Mouse (Mus musculus) ES-CJ7 (cell line): Measurements from ENCODE around the gene Slc6a8.

ENCODE experiments used
- DNase-seq: peaks from one replicate; pipeline ENCODE4 v3.0.0; 2011; ENCODE audit warnings: low read depth, low spot score

Slc6a8 gene

DNA sequence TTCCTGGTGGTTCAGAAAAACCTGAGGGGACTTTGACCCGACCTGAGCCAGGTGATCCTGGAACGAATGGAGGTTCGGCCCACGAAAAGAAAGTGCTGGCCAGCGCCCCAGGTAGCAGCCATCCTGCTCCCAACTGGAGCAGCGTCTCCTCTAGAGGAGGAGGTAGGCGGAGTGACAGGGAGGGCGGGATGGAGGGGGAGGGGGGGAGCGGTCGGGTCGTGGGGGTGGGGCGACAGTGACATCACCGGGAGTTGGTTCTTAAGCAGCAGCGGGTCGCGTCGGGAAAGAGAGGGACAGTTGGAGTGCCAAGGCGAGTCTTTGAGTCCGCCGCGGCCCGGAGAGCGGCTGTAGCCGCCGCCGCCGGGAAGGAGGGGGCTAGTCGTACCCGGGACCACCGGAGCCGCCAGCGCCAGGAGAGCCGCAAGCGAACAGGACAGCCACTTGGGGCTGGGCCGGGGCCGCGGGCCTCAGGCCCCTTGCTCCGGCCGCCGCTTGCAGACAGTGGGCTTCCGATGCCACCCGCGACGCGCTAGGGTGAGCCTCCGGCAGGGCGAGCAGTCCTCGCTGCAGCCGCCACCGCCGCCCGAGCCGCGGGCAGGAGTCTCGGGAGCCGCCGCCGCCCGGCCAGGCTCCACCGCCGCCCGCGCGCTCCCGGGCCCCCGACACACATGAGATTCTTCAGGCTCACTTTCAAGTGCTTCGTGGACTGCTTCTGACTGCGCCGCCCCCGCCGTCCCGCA, at the start of gene Slc6a8:
Gene Slc6a8 (plus strand): TSS at position 272 of the 740 bp plus-strand sequence.
- peak; percentile 64 for DNase-seq

GRCm38 (mm10) chrX:73626981-73627380, 46.0 kb upstream of the Slc6a8 start:
- DNase-seq = no peak

GRCm38 (mm10) chrX:73635425-73635824, 37.5 kb upstream of the Slc6a8 start:
- DNase-seq = no peak

DNA sequence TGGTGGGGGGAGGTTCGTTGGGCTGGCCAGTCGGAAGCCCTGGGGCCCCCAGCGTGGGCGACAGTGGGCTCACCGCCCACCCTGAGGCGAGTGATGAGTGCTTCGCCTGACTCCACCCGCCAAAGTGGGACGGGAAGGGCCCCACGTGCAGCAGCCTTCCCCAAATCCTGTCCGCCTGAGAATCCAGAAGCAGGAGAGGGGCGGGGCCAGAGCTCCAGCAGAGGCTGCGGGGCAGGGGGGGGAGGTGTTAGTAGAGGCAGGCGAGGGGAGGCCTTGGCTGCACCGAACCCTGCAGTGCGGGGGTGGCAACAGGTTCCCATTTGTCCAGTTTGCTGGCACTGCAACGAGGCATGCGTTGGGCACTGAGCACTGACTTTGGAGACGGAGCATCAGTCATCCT, 35.5 kb upstream of the Slc6a8 start:
- DNase-seq = peak; percentile 19

DNA sequence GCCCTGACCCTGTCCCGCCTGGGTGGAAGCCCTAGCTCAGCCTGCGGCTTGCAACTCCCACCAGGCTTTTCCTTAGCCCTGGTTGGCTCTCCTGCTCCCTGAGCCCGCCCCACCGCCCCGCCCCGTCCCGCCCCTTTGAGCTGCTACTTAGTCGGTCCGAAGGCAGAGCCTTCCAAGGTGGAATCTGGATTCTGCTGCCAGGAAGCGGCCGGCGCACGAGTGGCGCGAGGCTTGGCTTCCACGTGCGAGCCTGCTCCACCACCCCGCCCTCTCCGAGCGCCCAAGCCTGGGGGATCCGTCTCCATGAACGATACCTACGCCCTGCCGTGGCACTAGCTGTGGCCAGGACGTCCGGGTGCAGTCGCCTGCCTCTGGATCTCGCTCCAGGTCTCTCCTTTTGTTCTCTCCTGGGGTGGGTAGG, 33.7 kb upstream of the Slc6a8 start, which contains the start of gene Dusp9:
Gene Dusp9 (plus strand): TSS at position 165 of the 421 bp plus-strand sequence.
- DNase-seq = peak; percentile 78

DNA sequence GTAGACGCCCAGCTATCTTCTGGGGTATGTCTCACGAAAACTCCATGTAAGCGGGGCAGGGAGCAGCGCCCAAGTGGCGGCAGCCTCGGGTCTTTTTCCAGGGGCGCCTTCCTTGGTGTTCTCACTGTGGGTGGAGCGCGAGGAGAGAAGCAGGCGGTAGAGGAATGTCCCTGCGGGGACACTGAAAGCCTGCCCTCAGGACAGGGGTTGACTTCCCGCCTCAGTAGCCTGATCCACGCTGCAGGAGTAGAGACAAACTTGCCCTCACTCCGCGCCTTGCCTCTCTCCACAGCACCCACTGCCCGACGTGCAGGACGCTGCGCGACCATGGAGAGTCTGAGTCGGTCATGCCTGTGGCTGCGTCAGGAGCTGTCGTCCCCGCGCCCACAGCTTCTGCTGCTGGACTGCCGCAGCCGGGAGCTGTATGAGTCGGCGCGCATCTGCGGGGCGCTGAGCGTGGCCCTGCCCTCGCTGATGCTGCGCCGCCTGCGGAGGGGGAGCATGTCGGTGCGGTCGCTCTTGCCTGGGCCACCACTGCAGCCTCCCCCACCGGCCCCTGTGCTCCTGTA, 33.0 kb upstream of the Slc6a8 start:
- peak; percentile 12 for DNase-seq

DNA sequence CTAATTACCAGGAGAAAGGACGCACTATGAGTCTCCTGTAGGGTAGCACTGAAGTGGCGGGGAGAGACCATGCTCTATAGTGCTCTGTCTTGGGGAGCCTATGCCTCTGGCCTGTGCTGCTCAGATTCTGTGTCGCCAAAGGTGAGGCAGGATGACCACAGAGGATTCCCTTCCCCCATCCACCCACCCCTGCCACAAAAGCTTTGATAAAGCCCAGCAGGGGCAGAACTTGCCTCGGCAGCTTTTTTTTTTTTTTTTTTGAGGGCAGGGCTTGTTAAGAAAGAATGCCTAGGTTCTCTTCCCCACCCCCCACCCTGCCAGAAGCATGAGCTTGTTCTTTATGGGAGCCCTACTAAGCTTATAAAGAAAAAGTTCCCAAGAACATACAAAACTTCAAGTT, 27.8 kb upstream of the Slc6a8 start:
- peak; percentile 55 for DNase-seq

DNA sequence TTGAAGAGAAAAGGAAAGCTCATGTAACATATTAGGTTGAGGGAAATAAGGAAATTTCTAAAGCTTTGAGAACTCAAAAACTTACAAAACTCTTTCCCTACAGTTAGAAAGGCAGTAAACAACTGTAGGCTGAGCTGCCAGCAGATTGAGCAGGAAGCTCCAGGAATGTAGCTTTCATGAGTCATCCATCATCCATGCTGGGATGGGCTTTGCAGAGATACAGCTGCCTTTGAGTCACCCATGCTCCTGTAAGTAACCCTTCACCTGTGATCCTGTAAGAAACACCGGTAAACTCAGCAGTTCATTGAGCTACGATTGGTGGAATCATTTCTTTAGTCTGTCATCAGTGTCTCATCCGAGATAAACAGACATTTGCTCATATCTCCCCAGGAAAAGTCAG, 22.1 kb upstream of the Slc6a8 start:
- no peak for DNase-seq

GRCm38 (mm10) chrX:73653392-73653791, 19.6 kb upstream of the Slc6a8 start:
- no peak for DNase-seq

- DNase-seq = peak; percentile 67
Measured at GRCm38 (mm10) chrX:73654177-73654576, 18.8 kb upstream of the Slc6a8 start.

DNA sequence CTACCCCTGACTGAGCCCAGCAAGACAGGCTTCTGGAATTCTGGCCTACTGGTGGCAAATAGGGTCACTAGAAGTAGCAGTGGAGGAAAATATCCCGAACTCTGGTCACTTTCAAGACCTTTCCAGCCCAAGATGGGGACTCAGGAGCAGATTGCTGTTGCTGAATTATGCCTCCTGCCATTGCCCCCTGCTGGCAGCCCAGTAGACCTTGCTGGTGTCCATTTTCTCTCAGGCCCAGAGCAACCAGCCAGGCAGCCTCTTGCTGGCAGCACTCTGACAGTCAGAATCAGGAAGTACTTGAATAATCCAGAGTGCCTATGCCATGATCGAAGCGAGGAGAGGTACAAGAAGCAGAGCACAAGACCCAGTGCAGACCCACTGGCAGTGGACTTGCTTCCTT, 17.4 kb upstream of the Slc6a8 start:
- peak; percentile 34 for DNase-seq

DNA sequence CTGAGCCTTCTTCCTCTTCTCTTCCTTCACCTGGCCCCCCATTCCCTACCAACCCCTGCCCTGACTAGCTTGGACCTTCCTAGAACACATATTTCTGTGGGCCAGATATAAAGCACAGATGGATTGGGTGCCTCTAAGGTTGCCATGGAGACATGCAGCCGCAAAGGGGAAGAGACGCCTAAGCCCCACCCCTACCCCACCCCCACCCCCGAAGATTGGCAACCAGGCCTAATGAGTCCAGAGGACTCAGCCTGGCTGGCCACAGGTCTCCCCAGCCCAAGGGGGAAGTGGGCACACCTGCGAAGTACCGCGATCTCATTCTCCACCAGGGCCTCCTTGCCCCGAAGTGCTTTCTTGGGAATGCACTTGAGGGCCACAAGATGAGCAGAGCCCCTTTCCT, 14.6 kb upstream of the Slc6a8 start:
- no peak for DNase-seq

GRCm38 (mm10) chrX:73658936-73659574, 13.9 kb upstream of the Slc6a8 start:
- DNase-seq = no peak

- DNase-seq = no peak
Measured at GRCm38 (mm10) chrX:73659575-73660283, 13.2 kb upstream of the Slc6a8 start, which contains the start of gene Pnck. Pnck (minus strand) TSS chrX:73660117.

GRCm38 (mm10) chrX:73660284-73660665, 12.7 kb upstream of the Slc6a8 start:
- no peak for DNase-seq

- no peak for DNase-seq
Measured at GRCm38 (mm10) chrX:73663143-73663542, 9.8 kb upstream of the Slc6a8 start.

DNA sequence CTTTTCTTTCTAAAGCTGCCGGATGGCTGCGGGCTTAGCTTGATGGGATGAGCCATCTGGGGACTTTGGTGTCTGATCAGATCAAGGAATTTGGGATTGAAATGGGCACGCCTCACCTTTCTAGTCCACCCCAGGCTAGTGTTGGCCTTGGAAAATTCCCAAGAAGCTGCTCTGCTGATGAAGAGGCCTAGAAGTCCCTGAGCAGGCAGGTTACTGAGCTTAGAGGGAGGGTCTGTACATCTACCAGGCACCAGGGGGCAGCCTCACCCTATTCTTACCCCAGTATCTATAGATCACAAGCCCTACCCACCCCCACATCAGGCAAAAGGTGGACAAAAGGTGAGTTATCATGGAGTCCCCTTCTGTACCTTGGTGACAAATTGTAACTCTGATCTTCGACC, 919 bp upstream of the Slc6a8 start:
- DNase-seq = peak; percentile 86

- DNase-seq = no peak
Measured at GRCm38 (mm10) chrX:73673619-73673967, 643 bp downstream of the Slc6a8 start.

DNA sequence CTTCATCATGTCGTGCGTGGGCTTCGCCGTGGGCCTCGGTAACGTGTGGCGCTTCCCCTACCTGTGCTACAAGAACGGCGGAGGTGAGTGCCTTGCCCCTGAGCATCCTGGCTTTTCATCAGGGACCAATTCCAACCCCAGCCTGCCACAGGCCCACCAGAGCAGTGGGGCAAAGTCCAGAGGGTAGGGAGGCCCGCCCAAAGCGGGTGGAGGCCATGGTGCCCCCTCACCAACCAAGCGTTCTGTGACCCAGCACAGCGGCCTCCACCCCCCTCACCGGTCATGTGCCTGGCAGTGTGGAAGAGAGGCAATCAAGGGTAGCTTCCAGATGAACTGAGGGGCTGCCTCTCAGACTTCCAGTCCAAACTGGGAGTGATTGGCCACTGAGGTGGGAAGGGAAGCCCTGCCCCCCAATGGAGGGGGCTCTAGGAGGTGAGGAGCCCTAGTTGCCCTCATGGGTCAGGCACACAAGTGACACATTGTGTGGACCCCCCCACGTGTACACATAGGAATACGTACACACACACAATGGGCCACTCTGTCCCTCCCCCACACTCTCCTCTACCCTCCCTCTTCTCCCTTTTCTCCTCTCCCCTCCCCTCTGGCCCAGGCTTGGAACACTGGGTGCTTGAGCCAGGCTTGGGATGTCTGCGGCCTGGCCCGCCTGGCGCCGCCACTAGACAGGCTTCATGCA, 1.2 kb downstream of the Slc6a8 start:
- no peak for DNase-seq

GRCm38 (mm10) chrX:73675231-73675630, 2.3 kb downstream of the Slc6a8 start:
- no peak for DNase-seq

DNA sequence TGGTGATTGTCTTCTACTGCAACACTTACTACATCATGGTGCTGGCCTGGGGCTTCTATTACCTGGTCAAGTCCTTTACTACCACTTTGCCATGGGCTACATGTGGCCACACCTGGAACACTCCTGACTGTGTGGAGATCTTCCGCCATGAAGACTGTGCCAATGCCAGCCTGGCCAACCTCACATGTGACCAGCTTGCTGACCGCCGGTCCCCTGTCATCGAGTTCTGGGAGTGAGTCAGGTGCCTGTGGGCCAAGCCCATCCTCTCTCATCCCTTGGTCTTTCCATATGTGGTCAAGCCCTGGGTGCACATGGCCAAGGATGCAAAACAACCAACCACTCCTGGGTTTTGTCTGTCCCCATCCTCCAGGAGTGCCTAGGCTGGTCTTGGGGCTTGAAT, 3.7 kb downstream of the Slc6a8 start:
- DNase-seq = no peak

DNA sequence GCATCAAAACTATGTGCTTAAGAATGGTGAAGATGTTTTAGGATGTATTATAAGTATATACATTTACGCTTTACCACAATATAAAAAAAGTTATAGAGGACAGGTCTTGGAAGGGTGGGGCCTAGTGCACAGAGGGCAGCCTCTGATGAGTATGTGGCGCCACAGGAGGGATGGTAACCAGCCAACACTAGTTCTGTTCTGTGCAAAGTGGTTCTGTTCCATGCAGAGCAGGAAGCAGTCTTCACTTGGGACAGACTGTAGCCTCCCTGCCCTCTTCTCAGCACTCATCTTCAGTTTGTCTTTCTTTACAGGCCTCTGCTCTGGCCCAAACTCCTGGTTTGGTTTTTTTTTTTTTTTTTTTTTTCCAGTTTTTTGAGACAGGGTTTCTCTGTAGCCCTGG, 11.2 kb downstream of the Slc6a8 start:
- DNase-seq = no peak
